Mouse (Mus musculus) liver, postnatal 0 days (tissue): ENCODE measurements around the gene Slc34a3. TPM values are rescaled to one million over a fixed set of nuclear protein-coding genes. Genes with fewer than 3 reads are reported as not detected.
A peak's percentile ranks its signal among the peaks of the same experiment; 100 is the strongest.

Experiments
- ATAC-seq: fragments of 200-750 bp; cut with Nextera tagmentation; 2 replicates; pipeline ENCODE4 v1.8.0; 2017; ENCODE audit warnings: mild to moderate bottlenecking, moderate library complexity
- DNase-seq: peaks from one replicate; pipeline ENCODE4 v3.0.0-alpha.2; 2016
- H3K27ac ChIP-seq: fragments of 300-500 bp; sonication (generic); 2 replicates; pipeline ENCODE4 v1.5.1; 2014; ENCODE audit warnings: antibody characterized with exemption, moderate library complexity, mild to moderate bottlenecking, low read depth
- H3K27me3 ChIP-seq: fragments of 300-500 bp; sonication (generic); 2 replicates; pipeline ENCODE4 v1.6.1; 2014; ENCODE audit warnings: low read length, control low read depth, mixed read lengths; ENCODE audit not compliant: insufficient read depth
- H3K36me3 ChIP-seq: fragments of 300-500 bp; sonication (generic); replicated peaks from 2 replicates; pipeline ENCODE4 v1.6.1; 2014; ENCODE audit warnings: mild to moderate bottlenecking, control low read depth, low read length, moderate library complexity, mixed read lengths; ENCODE audit not compliant: insufficient read depth
- H3K4me1 ChIP-seq: fragments of 300-500 bp; sonication (generic); 2 replicates; pipeline ENCODE4 v1.6.1; 2014; ENCODE audit warnings: antibody characterized with exemption, mild to moderate bottlenecking, control low read depth; ENCODE audit not compliant: insufficient read depth
- H3K4me2 ChIP-seq: fragments of 300-500 bp; sonication (generic); 2 replicates; pipeline ENCODE4 v1.6.1; 2014; ENCODE audit warnings: low read depth, mild to moderate bottlenecking, low read length, moderate library complexity, mixed read lengths
- H3K4me3 ChIP-seq: fragments of 300-500 bp; sonication (generic); 2 replicates; pipeline ENCODE4 v1.5.1; 2014; ENCODE audit warnings: low read depth, low read length
- H3K9ac ChIP-seq: fragments of 300-500 bp; sonication (generic); replicated peaks from 2 replicates; pipeline ENCODE4 v1.6.1; 2014; ENCODE audit warnings: mild to moderate bottlenecking, moderate library complexity
- H3K9me3 ChIP-seq: fragments of 300-500 bp; sonication (generic); 2 replicates; pipeline ENCODE4 v1.6.1; 2016; ENCODE audit warnings: mild to moderate bottlenecking, control low read depth, low read length, mixed read lengths
- CTCF ChIP-seq: sonication (generic); IDR thresholded peaks from 2 replicates; pipeline ENCODE4 v1.5.1; 2016; ENCODE audit warnings: antibody characterized with exemption, low read depth
- EP300 ChIP-seq: IDR thresholded peaks from 2 replicates; pipeline ENCODE4 v1.6.1; 2016; ENCODE audit warnings: antibody characterized with exemption, low read depth, mild to moderate bottlenecking
- WGBS: fragments of 180-500 bp; shearing (Covaris S2); extraction: QIAGEN DNeasy Blood & Tissue Kit; methylation state at CpG from one replicate; pipeline ENCODE4 v1.1.7; 2014; ENCODE audit not compliant: insufficient replicate concordance; 5-methylcytosine and 5-hydroxymethylcytosine counted together
- polyA plus RNA-seq: library from polyadenylated mRNA; unstranded; fragments of >200 nt; fragmentation: Nextera tagmentation; extraction: Ambion mirVana; gene quantifications from 2 replicates; pipeline ENCODE4 v1.2.1, GENCODE M21; 2015

Slc34a3 gene
- polyA plus RNA-seq, 1 experiment from 2014 or later, result not detected

DNA sequence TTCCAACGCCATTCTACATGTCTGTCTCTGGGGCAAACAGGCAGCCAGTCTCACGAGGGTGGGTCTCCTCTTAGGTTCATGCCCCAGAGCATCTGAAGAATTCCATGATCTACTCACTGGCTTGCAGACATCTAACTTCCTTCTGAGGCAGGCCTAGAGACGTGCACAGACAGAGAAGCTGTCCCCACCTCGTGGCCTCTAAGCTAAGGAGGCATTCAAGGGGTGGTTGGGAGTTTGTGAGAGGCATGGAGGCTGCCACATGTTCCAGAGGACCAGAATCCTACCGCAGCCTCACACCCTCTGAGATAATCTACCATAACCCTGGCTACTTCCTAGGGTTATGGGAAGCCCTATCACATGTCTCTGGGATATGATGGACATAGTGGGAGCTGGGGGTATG, 40.2 kb downstream of the Slc34a3 start:
- peak overlapping the region; percentile 70 for H3K27ac ChIP-seq
- H3K4me3 ChIP-seq, result peak overlapping the region; percentile 20
- DNase-seq (no peak), ATAC-seq (no peak)
- TF ChIP-seq CTCF (no peak), EP300 (no peak)
- H3K36me3 ChIP-seq, result peaks cover 8% of the 10 kb centered on the region; the same call in 1 of the 2 replicates
- WGBS, result 40% methylated on average over 5 of the region's 5 CpGs
- peak overlapping the region; percentile 83 for H3K4me2 ChIP-seq
- H3K4me1 ChIP-seq, result peaks cover 36% of the 10 kb centered on the region
- no peaks in the 10 kb centered on the region for H3K9me3 ChIP-seq
- H3K9ac ChIP-seq, result no peak overlapping the region
- H3K27me3 ChIP-seq, result no peaks in the 10 kb centered on the region

DNA sequence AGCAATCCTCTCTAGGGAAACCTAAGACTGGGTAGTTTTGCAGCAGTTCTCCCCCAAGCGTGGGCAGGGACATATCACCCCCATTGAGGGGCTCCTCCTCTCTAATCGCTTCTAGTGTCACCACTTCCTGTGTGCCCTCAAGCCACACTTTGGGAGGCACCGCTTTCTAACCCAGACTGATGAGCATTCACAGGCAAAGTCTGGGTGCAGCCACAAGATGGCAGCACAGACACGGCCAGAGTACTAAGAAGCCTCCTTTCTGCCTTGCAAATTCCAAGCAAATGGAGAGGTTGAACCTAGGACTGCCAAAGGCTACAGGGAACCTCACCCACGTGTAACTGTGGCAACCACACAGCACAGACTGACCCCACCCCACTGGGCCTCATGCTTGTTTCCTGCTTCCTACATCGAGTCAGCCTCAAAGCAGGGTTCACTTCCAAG, 40.8 kb downstream of the Slc34a3 start:
- Histone ChIP-seq H3K4me2 (peak overlapping the region; percentile 83), H3K27ac (peak overlapping the region; percentile 70), H3K9me3 (no peaks in the 10 kb centered on the region), H3K9ac (peak overlapping the region; percentile 48; the same call in 1 of the 2 replicates), H3K36me3 (0 out of 2 replicates have a peak, but pooled peaks cover 3% of the 10 kb centered on the region), H3K27me3 (no peaks in the 10 kb centered on the region), H3K4me1 (peaks cover 36% of the 10 kb centered on the region), H3K4me3 (peak overlapping the region; percentile 20; the same call in 1 of the 2 replicates)
- TF ChIP-seq CTCF (peak; percentile 98), EP300 (no peak)
- 3% methylated on average over 6 of the region's 6 CpGs for WGBS
- DNase-seq (peak; percentile 88), ATAC-seq (peak; percentile 46)

DNA sequence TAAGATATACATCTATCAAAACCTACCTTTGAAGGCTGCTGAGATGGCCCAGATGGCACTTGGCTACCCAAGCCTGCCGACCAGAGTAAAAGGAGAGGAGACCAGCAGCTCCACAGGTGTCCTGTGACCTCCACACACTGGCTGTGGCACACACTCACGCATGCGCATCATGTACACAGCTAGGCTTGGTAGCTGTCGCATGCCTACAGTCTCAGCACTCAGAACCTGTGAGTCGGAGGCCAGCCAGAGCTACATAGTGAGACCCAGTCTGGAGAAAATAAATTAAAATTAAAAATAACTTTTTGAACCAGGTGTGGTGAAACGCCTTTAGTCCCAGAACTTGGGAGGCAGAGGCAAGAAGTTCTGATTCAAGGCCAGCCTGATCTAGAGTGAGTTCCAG, 46.3 kb downstream of the Slc34a3 start:
- Histone ChIP-seq H3K36me3 (no peaks in the 10 kb centered on the region), H3K4me2 (no peak overlapping the region), H3K9me3 (no peaks in the 10 kb centered on the region), H3K27me3 (peaks cover 27% of the 10 kb centered on the region), H3K27ac (no peak overlapping the region), H3K4me3 (no peak overlapping the region), H3K4me1 (peaks cover 18% of the 10 kb centered on the region), H3K9ac (no peak overlapping the region)
- 89% methylated on average over 6 of the region's 6 CpGs for WGBS
- DNase-seq (peak; percentile 9), ATAC-seq (no peak)
- no peak for TF ChIP-seq EP300
- TF ChIP-seq CTCF, result no peak

DNA sequence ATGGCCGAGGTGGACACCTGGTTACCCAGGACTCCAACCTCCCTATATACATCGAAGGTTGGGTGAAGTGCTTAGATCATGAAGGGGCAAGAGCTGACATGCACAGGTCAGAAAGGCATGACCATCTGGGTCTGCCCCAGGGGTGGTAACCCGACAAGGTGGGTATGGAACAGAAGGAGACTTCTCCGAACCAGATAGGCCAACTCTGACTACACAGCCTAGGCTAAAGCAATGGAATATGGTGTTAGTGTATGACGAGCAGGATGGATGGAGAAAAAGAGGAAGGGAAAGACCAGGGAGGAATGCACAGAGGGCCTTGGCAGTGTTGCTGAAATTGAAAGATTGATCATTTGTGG, 47.6 kb downstream of the Slc34a3 start:
- Histone ChIP-seq H3K9ac (no peak overlapping the region), H3K27ac (no peak overlapping the region), H3K4me3 (0 out of 2 replicates have a peak overlapping the region, but pooled peaks have one; percentile 39), H3K36me3 (no peaks in the 10 kb centered on the region), H3K9me3 (no peaks in the 10 kb centered on the region), H3K4me2 (peak overlapping the region; percentile 80), H3K27me3 (peaks cover 33% of the 10 kb centered on the region), H3K4me1 (peaks cover 24% of the 10 kb centered on the region)
- WGBS, result 30% methylated on average over 5 of the region's 5 CpGs
- no peak for ATAC-seq
- no peak for DNase-seq
- no peak for TF ChIP-seq CTCF
- TF ChIP-seq EP300, result no peak

DNA sequence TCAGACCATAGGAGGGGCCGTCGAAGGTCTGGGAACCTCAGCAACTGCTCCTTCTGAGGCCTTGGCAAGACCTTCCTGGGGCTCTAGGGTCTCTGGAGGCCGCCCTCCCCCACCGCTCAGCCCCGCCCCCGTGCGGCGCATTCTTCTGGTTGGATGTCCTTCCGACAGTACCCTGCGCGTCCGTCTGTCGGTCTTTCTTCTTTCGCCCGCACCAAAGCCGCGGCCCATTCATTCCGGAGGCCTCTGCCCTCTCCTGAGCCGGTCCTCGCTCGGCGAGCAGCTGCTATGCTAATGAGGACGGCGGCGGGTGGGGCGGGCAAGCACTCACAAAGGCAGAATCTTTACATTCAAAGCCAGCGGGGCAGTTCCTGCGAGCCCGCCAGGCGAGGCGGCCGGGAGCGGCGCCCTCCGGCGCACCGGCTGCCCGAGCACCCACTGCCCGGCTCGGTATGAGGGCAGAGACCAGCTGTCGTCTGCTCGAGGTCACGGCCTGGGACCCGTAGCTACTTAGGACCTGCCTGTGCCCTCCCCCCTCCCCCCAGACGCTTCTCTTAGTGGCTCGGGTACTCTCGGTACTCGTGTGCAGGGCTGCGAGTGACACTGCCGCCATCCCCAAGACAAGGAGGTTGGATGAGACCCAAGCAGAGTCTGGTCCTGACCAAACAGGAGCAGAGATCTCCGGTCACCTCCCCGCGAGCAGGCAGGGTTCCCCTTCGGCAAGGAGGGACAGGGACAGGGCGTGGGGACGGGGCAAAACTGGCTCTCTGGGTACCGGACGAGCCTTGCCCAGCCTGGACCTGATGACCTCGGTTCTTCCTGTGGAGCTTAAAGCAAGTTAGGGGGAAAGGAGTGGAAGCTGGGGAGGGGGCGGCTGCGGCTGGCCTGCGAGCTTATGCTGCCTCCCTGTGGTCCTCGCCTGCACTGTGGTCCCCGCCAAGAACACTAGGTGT, 48.3 kb downstream of the Slc34a3 start:
- no peak overlapping the region for H3K27ac ChIP-seq
- peak; percentile 37 for ATAC-seq
- 2% methylated on average over 62 of the region's 64 CpGs for WGBS

DNA sequence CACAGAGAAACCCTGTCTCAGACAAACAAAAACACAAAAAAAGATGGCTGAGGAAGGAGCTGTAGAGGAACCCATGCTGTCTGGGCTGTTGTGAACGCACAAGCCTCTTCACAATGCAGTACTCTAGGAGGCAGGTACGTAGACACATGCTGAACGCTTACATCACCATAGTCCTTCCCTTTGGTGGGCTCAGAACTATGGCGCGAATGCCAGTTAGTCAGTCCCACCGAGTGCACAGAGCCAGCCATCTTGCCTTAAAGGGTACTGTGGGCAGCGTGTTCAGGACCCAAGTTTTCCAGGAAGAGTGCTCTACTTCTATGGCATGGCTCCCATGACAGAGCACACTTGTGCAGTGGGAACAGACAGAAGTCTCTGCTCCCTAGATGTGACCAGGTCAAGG, 49.7 kb downstream of the Slc34a3 start:
- peaks cover 51% of the 10 kb centered on the region for H3K27me3 ChIP-seq
- no peak for ATAC-seq

More for the DNA sequence above, 48.3 kb downstream of the Slc34a3 start:
- peak overlapping the region; percentile 52 for H3K9ac ChIP-seq
- DNase-seq, result peak; percentile 69
- H3K4me2 ChIP-seq, result peak overlapping the region; percentile 80
- no peaks in the 10 kb centered on the region for H3K36me3 ChIP-seq
- TF ChIP-seq EP300 (no peak), CTCF (peak; percentile 64)
- peaks cover 30% of the 10 kb centered on the region for H3K4me1 ChIP-seq
- peaks cover 39% of the 10 kb centered on the region for H3K27me3 ChIP-seq
- no peaks in the 10 kb centered on the region for H3K9me3 ChIP-seq
- H3K4me3 ChIP-seq, result peak overlapping the region; percentile 39

More for the DNA sequence above, 49.7 kb downstream of the Slc34a3 start:
- H3K9me3 ChIP-seq, result no peaks in the 10 kb centered on the region
- no peaks in the 10 kb centered on the region for H3K36me3 ChIP-seq
- TF ChIP-seq CTCF, result no peak
- no peak for TF ChIP-seq EP300
- WGBS, result 85% methylated on average over 7 of the region's 7 CpGs
- H3K9ac ChIP-seq, result no peak overlapping the region
- H3K4me2 ChIP-seq, result no peak overlapping the region
- no peak overlapping the region for H3K27ac ChIP-seq
- no peak overlapping the region for H3K4me3 ChIP-seq
- no peak for DNase-seq
- H3K4me1 ChIP-seq, result peaks cover 39% of the 10 kb centered on the region
